Mouse (Mus musculus) embryonic fibroblast, embryonic 13.5 days (primary cell): ENCODE data around the gene Txn2.

Source experiments
- CTCF ChIP-seq: IDR thresholded peaks from 2 replicates; pipeline ENCODE4 v1.5.1; 2011; ENCODE audit warnings: mild to moderate bottlenecking, control low read depth, low read length, moderate library complexity, borderline replicate concordance; ENCODE audit not compliant: insufficient read depth
- POLR2A ChIP-seq: IDR thresholded peaks from 2 replicates; pipeline ENCODE4 v1.6.1; 2011; ENCODE audit warnings: low read depth, mild to moderate bottlenecking, control low read depth, low read length, moderate library complexity

DNA sequence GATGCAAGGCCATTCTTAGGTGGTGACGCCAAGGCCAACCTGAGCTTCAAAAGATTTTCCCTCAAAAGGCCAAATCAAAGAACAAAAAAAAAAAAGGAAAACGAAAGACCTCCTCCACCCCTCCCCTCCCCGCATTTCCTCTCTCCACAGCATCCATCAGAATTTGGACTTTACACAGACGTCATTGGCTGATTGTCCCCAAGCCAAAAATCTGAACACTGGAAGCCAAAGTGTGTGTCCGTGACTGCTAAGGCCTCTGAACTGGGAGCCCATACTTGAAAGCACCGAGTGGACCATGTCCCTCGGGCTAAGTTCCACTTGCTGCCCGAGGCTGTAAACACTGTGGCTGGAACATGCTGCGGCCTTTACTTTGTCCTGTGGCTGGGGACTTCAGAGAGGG is 6.1 kb downstream of the Txn2 start:
- TF ChIP-seq POLR2A = no peak
- TF ChIP-seq CTCF = no peak
